Mouse (Mus musculus): Measurements from ENCODE around the gene Bax. TPM values are rescaled to one million over a fixed set of nuclear protein-coding genes. Genes with fewer than 3 reads are reported as not detected.
A peak's percentile ranks its signal among the peaks of the same experiment; 100 is the strongest.
"Not testable (repeated sequence)": the region's sequence is repeated elsewhere in the genome, so short reads cannot be mapped to it uniquely, and the experiment has no call there.

Bax gene
- total and polyA plus RNA-seq, 2 experiments from 2014 or later = 120 to 276 TPM

GRCm38 (mm10) chr7:45461781-45462180 is 4.9 kb downstream of the Bax start:
- DNase-seq = no peak
- no peak overlapping the region for H3K27ac ChIP-seq (ENCODE audit: low read depth, low read length)
- H3K9me3 ChIP-seq (ENCODE audit: low read length) = no peaks in the 10 kb centered on the region
- 95% methylated on average over 4 of the region's 4 CpGs for WGBS
- H3K4me3 ChIP-seq (ENCODE audit: low read depth, low read length) = no peak overlapping the region
- no peak overlapping the region for H3K4me2 ChIP-seq (ENCODE audit: low read depth)
- no peaks in the 10 kb centered on the region for H3K27me3 ChIP-seq (ENCODE audit: insufficient read depth, low read length)
- H3K4me1 ChIP-seq (ENCODE audit: insufficient read depth) = peaks cover 28% of the 10 kb centered on the region
- TF ChIP-seq CTCF (IDR thresholded peaks at IDR 0.05; ENCODE audit: low read depth) = no peak
- ATAC-seq = no peak
- H3K36me3 ChIP-seq (ENCODE audit: insufficient read depth) = peaks cover 44% of the 10 kb centered on the region
- no peak overlapping the region for H3K9ac ChIP-seq

DNA sequence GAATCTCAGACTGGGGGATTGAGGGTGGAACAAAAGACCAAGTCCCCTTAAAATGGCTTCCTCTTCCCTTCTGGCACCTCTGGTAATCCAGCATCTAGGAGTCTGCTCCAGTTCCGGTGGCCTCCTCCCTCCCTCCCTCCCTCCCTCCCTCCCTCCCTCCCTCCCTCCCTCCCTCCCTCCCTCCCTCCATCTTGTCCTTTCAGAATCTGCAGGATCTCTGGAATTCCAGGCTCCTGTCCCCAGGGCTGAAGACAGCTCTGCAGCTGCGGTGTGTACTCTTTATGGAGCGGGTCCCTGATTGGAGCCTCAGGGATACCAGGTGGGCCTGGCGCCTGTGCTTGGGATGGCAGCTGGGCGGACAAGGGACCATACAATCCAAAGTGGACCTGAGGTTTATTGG is 5.4 kb downstream of the Bax start:
- Histone ChIP-seq H3K36me3 (ENCODE audit: insufficient read depth) (peaks cover 44% of the 10 kb centered on the region), H3K27ac (ENCODE audit: low read depth, low read length) (peak overlapping the region; percentile 92)
- WGBS = 93% methylated on average over 4 of the region's 5 CpGs

GRCm38 (mm10) chr7:45460860-45461314 is 5.8 kb downstream of the Bax start:
- no peak for TF ChIP-seq CTCF (IDR thresholded peaks at IDR 0.05; ENCODE audit: low read depth)
- DNase-seq (peak; percentile 43), ATAC-seq (no peak)
- Histone ChIP-seq H3K4me3 (ENCODE audit: low read depth, low read length) (no peak overlapping the region), H3K4me2 (ENCODE audit: low read depth) (0 out of 2 replicates have a peak overlapping the region, but pooled peaks have one; percentile 52), H3K9me3 (ENCODE audit: low read length) (no peaks in the 10 kb centered on the region), H3K36me3 (ENCODE audit: insufficient read depth) (peaks cover 46% of the 10 kb centered on the region), H3K9ac (no peak overlapping the region), H3K27me3 (ENCODE audit: insufficient read depth, low read length) (no peaks in the 10 kb centered on the region), H3K4me1 (ENCODE audit: insufficient read depth) (peaks cover 28% of the 10 kb centered on the region), H3K27ac (ENCODE audit: low read depth, low read length) (peak overlapping the region; percentile 92)
- 41% methylated on average over 13 of the region's 13 CpGs for WGBS

More for the DNA sequence above, 5.4 kb downstream of the Bax start:
- H3K9ac ChIP-seq = no peak overlapping the region
- H3K27me3 ChIP-seq (ENCODE audit: insufficient read depth, low read length) = no peaks in the 10 kb centered on the region
- H3K4me1 ChIP-seq (ENCODE audit: insufficient read depth) = peaks cover 28% of the 10 kb centered on the region
- no peaks in the 10 kb centered on the region for H3K9me3 ChIP-seq (ENCODE audit: low read length)
- no peak overlapping the region for H3K4me2 ChIP-seq (ENCODE audit: low read depth)
- TF ChIP-seq CTCF (IDR thresholded peaks at IDR 0.05; ENCODE audit: low read depth) = no peak
- no peak for ATAC-seq
- no peak overlapping the region for H3K4me3 ChIP-seq (ENCODE audit: low read depth, low read length)
- DNase-seq = no peak

GRCm38 (mm10) chr7:45460377-45460776 is 6.3 kb downstream of the Bax start:
- Histone ChIP-seq H3K9ac (peak overlapping the region; percentile 49), H3K4me1 (ENCODE audit: insufficient read depth) (peaks cover 23% of the 10 kb centered on the region), H3K36me3 (ENCODE audit: insufficient read depth) (peaks cover 48% of the 10 kb centered on the region), H3K4me3 (ENCODE audit: low read depth, low read length) (0 out of 2 replicates have a peak overlapping the region, but pooled peaks have one; percentile 87), H3K27me3 (ENCODE audit: insufficient read depth, low read length) (no peaks in the 10 kb centered on the region), H3K27ac (ENCODE audit: low read depth, low read length) (peak overlapping the region; percentile 92), H3K9me3 (ENCODE audit: low read length) (no peaks in the 10 kb centered on the region), H3K4me2 (ENCODE audit: low read depth) (peak overlapping the region; percentile 52)
- WGBS = 73% methylated on average over 7 of the region's 7 CpGs
- no peak for TF ChIP-seq CTCF (IDR thresholded peaks at IDR 0.05; ENCODE audit: low read depth)
- ATAC-seq (no peak), DNase-seq (no peak)

GRCm38 (mm10) chr7:45459564-45460140 is 7.0 kb downstream of the Bax start, which contains the start of gene Ftl1:
Gene Ftl1, minus strand, starts transcription at chr7:45459884.
- H3K4me1 ChIP-seq (ENCODE audit: insufficient read depth) = peaks cover 21% of the 10 kb centered on the region
- ATAC-seq = peak; percentile 96
- H3K9ac ChIP-seq = peak within 1 kb of the TSS; percentile 87
- not testable (repeated sequence) for H3K9me3 ChIP-seq (ENCODE audit: low read length); H3K27me3 ChIP-seq (ENCODE audit: insufficient read depth, low read length)
- WGBS = under 1% methylated on average over 32 of the region's 37 CpGs
- H3K36me3 ChIP-seq (ENCODE audit: insufficient read depth) = peaks cover 47% of the 10 kb centered on the region
- peak within 1 kb of the TSS; percentile 87 for H3K4me3 ChIP-seq (ENCODE audit: low read depth, low read length)
- peak within 1 kb of the TSS; percentile 92 for H3K27ac ChIP-seq (ENCODE audit: low read depth, low read length)
- H3K4me2 ChIP-seq (ENCODE audit: low read depth) = peak within 1 kb of the TSS; percentile 76
- DNase-seq = peak; percentile 99

DNA sequence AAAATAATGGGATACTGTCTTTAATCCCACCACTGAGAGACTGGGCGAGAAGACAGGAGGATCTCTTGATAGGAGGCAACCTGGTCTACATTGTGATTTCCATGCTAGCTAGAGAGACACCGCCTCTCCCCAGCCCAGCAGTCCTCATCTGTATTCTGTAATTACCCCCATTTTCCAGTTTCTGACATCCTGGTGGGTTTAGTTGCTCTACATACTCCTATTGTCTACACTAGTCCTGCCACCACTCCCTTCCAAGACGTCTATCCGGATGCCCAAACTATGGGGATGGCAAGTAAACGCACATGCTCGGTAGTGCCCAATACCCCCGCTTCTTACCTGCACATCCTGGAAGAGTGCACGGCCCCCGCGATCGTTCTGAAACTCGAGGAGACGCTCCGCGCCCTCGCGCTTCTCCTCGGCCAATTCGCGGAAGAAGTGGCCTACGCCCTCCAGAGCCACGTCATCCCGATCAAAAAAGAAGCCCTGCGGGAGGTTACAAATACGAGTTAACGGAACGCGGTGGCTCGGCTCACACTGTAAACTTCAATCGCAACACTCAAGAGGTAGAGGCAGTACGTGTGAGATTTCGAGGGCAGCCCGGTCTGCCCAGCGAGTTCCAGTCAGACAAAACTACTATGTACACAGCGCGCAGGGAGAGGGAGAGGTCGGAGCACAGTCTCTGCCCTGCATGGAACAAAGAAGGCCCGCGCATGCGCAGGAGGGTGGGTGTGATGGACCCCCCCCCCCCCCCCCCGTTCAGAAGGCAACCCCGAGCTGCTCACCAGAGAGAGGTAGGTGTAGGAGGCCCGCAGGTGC is 7.7 kb downstream of the Bax start:
- H3K27me3 ChIP-seq (ENCODE audit: insufficient read depth, low read length) = no peaks in the 10 kb centered on the region
- H3K4me3 ChIP-seq (ENCODE audit: low read depth, low read length) = peak overlapping the region; percentile 87
- H3K4me2 ChIP-seq (ENCODE audit: low read depth) = peak overlapping the region; percentile 76
- ATAC-seq (peak; percentile 77), DNase-seq (peak; percentile 94)
- H3K4me1 ChIP-seq (ENCODE audit: insufficient read depth) = peaks cover 21% of the 10 kb centered on the region
- no peaks in the 10 kb centered on the region for H3K9me3 ChIP-seq (ENCODE audit: low read length)
- WGBS = 0% methylated on average over 41 of the region's 43 CpGs
- H3K9ac ChIP-seq = peak overlapping the region; percentile 87
- TF ChIP-seq CTCF (IDR thresholded peaks at IDR 0.05; ENCODE audit: low read depth) = no peak
- H3K27ac ChIP-seq (ENCODE audit: low read depth, low read length) = peak overlapping the region; percentile 92
- peaks cover 48% of the 10 kb centered on the region for H3K36me3 ChIP-seq (ENCODE audit: insufficient read depth)

Measured in forebrain, postnatal 0 days (tissue).